Mouse (Mus musculus) myocyte (in vitro differentiated cells): ENCODE data around the gene Tbx4. TPM values are rescaled to one million over a fixed set of nuclear protein-coding genes. Genes with fewer than 3 reads are reported as not detected.

Source experiments
- H3K27me3 ChIP-seq: one replicate; pipeline ENCODE4 v1.6.1; 2011; ENCODE audit not compliant: control insufficient read depth, insufficient read depth, insufficient read length
- H3K36me3 ChIP-seq: one replicate; pipeline ENCODE4 v1.6.1; 2011; ENCODE audit not compliant: control insufficient read depth, insufficient read depth
- H3K4me2 ChIP-seq: one replicate; pipeline ENCODE4 v1.6.1; 2011; ENCODE audit warnings: low read depth, control low read depth
- H3K4me3 ChIP-seq: one replicate; pipeline ENCODE4 v1.5.1; 2011; ENCODE audit warnings: mild to moderate bottlenecking, control low read depth, moderate library complexity
- H3K79me2 ChIP-seq: one replicate; pipeline ENCODE4 v1.6.1; 2011; ENCODE audit not compliant: control insufficient read depth, insufficient read depth
- H3ac ChIP-seq: one replicate; pipeline ENCODE4 v1.6.1; 2011; ENCODE audit not compliant: control insufficient read depth, insufficient read length
- CEBPB ChIP-seq: IDR thresholded peaks from 2 replicates; pipeline ENCODE4 v1.6.1; 2011; ENCODE audit warnings: mild to moderate bottlenecking, moderate library complexity; ENCODE audit not compliant: poor library complexity, insufficient read depth, severe bottlenecking
- E2F4 ChIP-seq: IDR thresholded peaks from one replicate; pipeline ENCODE4 v1.6.1; 2011; ENCODE audit warnings: mild to moderate bottlenecking, control low read depth, moderate library complexity; ENCODE audit not compliant: insufficient read depth
- MAX ChIP-seq: IDR thresholded peaks from one replicate; pipeline ENCODE4 v1.6.1; 2011; ENCODE audit warnings: low read depth, mild to moderate bottlenecking, control low read depth
- MYOD1 ChIP-seq, 3 experiments: IDR thresholded peaks; one replicate each; pipeline ENCODE4 v1.6.1; 2011; ENCODE audit warnings: control low read depth in 2 of 3, low read depth in 2 of 3, mild to moderate bottlenecking in 2 of 3, moderate library complexity in 1 of 3; ENCODE audit not compliant: insufficient read length in 2 of 3, control insufficient read depth in 1 of 3
- MYOG ChIP-seq, 3 experiments: IDR thresholded peaks; one replicate each; pipeline ENCODE4 v1.6.1; 2011; ENCODE audit warnings: control low read depth in 2 of 3, low read depth in 2 of 3, mild to moderate bottlenecking in 2 of 3; ENCODE audit not compliant: insufficient read length in 2 of 3, control insufficient read depth in 1 of 3, insufficient read depth in 1 of 3
- POLR2A ChIP-seq: IDR thresholded peaks from one replicate; pipeline ENCODE4 v1.6.1; 2011; ENCODE audit warnings: low read depth, mild to moderate bottlenecking, control low read depth, moderate library complexity; ENCODE audit not compliant: insufficient read length
- POLR2AphosphoS2 ChIP-seq: IDR thresholded peaks from one replicate; pipeline ENCODE4 v1.6.1; 2011; ENCODE audit warnings: low read depth, control low read depth; ENCODE audit not compliant: insufficient read length
- REST ChIP-seq: IDR thresholded peaks from one replicate; pipeline ENCODE4 v1.6.1; 2011; ENCODE audit warnings: mild to moderate bottlenecking, control low read depth, moderate library complexity; ENCODE audit not compliant: insufficient read depth, insufficient read length
- SRF ChIP-seq: IDR thresholded peaks from one replicate; pipeline ENCODE4 v1.6.1; 2011; ENCODE audit warnings: low read depth; ENCODE audit not compliant: control insufficient read depth, insufficient read length
- TCF12 ChIP-seq: IDR thresholded peaks from one replicate; pipeline ENCODE4 v1.6.1; 2011; ENCODE audit warnings: mild to moderate bottlenecking, control low read depth; ENCODE audit not compliant: poor library complexity, insufficient read depth, severe bottlenecking
- TCF3 ChIP-seq: IDR thresholded peaks from one replicate; pipeline ENCODE4 v1.6.1; 2011; ENCODE audit warnings: low read depth, control low read depth; ENCODE audit not compliant: insufficient read length
- USF1 ChIP-seq: IDR thresholded peaks from one replicate; pipeline ENCODE4 v1.6.1; 2011; ENCODE audit warnings: low read depth, mild to moderate bottlenecking, control low read depth, moderate library complexity
- polyA plus RNA-seq: library from polyadenylated mRNA; unstranded; fragments of >200 nt; fragmentation: generic; extraction: Trizol; gene quantifications from one replicate; pipeline ENCODE4 v1.2.1, GENCODE M21; 2012; ENCODE audit warnings: missing spikeins

Tbx4 gene
- polyA plus RNA-seq, 1 experiment: 0.29 TPM

DNA sequence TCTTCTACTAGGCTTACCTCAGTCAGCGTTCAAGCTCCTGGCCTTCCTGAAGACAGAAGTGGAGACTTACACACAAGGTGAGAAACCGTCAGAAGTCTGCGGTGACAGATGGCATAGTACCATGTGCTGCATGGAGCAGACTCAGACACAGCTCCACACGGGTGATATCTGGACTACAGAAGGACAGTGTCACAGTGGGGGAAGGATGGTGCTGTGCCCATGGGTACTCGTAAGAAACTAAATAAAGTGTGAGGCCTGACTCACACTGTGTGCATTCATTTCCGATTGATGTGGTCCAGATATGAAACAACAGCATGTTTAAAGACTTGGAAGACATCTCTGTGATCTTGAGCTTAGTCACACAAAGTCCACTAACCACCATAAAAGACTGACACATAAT lies 43.4 kb downstream of the Tbx4 start:
- no peak overlapping the region for H3ac ChIP-seq

DNA sequence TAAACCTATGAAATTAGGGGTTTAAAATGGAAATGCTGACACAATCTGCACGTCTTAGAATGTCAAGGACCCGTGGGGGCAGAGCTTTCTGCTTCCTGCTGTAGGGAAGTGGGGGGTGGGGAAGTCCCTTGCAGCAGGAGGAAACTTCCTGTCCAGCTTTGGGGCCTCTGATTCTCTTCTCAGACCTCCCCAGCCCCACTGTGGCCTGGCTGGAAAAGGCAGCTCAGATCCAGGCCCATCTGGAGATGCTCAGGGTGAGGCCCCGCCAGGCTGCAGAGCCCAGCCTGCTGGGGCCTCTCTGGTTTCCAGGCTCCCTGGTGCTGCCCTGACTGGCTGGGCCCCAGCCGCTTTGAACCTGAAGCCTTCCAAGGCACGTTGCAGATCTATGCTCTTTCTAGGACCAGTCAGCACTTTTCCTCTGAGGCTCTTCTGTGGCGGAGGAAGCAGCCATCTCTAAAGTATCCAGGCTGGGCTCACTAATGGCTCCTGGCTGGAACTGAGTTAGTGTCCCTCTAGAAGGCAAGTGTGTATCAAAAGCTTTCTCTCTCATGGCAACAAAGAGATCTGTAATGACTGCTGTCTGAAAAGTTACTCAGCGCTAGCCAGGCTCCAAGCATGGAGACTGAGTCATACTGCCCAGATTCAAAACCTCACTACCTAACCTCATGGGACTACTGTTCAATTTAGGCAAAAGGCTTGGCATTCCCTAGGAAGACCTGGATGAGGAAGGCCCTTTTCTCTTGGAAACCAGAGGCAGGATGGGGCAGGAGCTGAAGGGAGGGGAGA lies 55.8 kb downstream of the Tbx4 start:
- no peak for TF ChIP-seq TCF12
- no peak for TF ChIP-seq MAX
- Histone ChIP-seq H3K27me3 (peaks cover 12% of the 10 kb centered on the region), H3K79me2 (no peaks in the 10 kb centered on the region), H3K4me3 (no peak overlapping the region), H3K4me2 (peak overlapping the region; percentile 24), H3K36me3 (no peaks in the 10 kb centered on the region), H3ac (no peak overlapping the region)

More for the DNA sequence above, 43.4 kb downstream of the Tbx4 start:
- Histone ChIP-seq H3K36me3 (no peaks in the 10 kb centered on the region), H3K27me3 (no peaks in the 10 kb centered on the region), H3K4me2 (no peak overlapping the region), H3K4me3 (no peak overlapping the region), H3K79me2 (no peaks in the 10 kb centered on the region)
- TF ChIP-seq POLR2AphosphoS2 (no peak), REST (no peak), TCF3 (no peak), MYOD1 (IDR thresholded peaks at IDR 0.05; ENCODE audit: control insufficient read depth in 1 of 3, insufficient read length in 2 of 3, low read depth in 2 of 3) (no peak), MAX (no peak), CEBPB (no peak), E2F4 (no peak), USF1 (no peak), MYOG (IDR thresholded peaks at IDR 0.05; ENCODE audit: control insufficient read depth in 1 of 3, insufficient read depth in 1 of 3, insufficient read length in 2 of 3, low read depth in 2 of 3) (no peak), SRF (no peak), TCF12 (no peak), POLR2A (no peak)

DNA sequence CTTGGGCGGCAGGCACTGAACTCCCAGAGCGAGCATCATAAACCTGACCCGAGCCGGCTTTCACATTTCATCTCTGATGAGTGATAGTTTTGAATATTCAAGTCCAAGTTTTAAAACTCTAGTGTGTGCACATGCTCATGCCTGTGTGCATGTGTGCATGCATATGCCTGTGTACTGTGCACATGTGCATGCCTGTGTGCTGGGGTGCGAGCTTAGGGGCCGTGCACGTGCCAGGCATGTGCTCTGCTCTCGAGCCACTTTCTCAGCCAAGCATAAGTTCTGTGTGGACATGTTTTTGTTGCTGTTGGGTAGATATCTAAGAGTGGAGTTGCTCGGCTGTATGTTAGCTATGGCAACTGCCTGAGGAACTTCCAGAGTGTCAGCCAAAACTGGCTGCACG lies 62.5 kb downstream of the Tbx4 start:
- H3K4me2 ChIP-seq: no peak overlapping the region
- H3ac ChIP-seq: no peak overlapping the region
- H3K36me3 ChIP-seq: no peaks in the 10 kb centered on the region
- peaks cover 12% of the 10 kb centered on the region for H3K27me3 ChIP-seq
- no peaks in the 10 kb centered on the region for H3K79me2 ChIP-seq
- H3K4me3 ChIP-seq: no peak overlapping the region
- TF ChIP-seq POLR2A (no peak), TCF3 (no peak), SRF (no peak), TCF12 (no peak)

DNA sequence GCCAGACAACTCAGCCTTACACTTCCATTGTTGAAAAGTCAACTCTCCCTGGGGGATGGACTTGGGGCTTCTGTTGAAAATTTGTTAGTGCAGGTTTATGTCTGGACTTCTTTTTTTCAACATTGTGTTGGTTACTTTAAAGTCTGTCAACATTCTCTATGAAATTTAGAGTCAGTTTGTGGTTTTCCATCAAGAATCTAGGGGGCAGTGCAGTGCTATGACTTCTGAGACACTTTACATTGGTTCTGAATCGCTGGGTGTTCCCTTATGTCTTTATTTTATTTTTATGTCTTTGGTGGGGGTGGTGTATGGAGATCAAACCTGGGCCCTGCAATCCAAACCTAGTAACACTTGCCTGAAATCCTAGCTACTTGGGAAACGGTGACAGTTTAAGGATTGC lies 63.5 kb downstream of the Tbx4 start:
- no peaks in the 10 kb centered on the region for H3K36me3 ChIP-seq
- H3ac ChIP-seq: no peak overlapping the region
- H3K4me2 ChIP-seq: no peak overlapping the region
- H3K4me3 ChIP-seq: no peak overlapping the region
- no peaks in the 10 kb centered on the region for H3K79me2 ChIP-seq
- peaks cover 12% of the 10 kb centered on the region for H3K27me3 ChIP-seq
- no peak for TF ChIP-seq TCF3

DNA sequence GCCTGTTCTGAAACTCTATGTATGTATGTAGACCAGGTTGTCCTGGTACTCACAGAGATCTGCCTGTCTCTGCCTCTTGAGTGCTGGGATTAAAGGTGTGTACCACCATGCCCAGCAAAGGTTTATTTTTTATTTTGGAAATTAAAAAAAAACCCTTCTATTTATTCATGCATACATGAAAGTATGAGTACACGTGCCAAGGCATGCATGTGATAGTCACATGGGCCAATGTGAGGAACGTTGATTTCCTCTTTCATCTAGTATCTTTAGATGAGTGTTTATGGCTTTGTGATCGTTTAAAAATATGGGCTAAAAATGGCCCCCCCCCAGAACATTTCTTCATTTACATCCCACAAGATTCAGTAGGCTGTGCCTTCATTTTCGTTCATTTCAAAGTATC lies 66.3 kb downstream of the Tbx4 start:
- no peaks in the 10 kb centered on the region for H3K27me3 ChIP-seq
- TF ChIP-seq USF1 (no peak), POLR2AphosphoS2 (no peak), POLR2A (no peak)
- H3K36me3 ChIP-seq: no peaks in the 10 kb centered on the region
- H3K4me3 ChIP-seq: no peak overlapping the region
- H3ac ChIP-seq: no peak overlapping the region
- no peaks in the 10 kb centered on the region for H3K79me2 ChIP-seq
- no peak overlapping the region for H3K4me2 ChIP-seq

DNA sequence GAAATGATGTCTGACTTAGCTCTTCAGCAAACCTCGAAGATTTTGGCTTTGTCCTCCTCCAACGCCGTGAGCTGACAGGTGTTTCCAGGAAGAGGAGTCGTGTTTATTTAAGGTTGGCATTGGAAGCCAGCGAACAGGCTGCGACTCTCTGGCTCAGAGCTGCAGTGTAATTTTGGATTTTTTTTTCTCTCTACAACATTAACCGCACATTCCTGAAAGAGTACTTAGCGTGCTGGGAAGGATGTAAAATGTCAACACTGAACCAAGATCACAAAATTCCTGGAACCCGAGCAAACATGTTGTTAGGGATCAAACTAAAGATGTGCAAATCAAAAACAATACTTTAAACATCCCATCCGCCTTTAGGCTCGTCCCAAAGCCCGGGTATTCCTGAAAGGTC lies 69.4 kb downstream of the Tbx4 start:
- no peak overlapping the region for H3K4me3 ChIP-seq
- no peaks in the 10 kb centered on the region for H3K79me2 ChIP-seq
- no peak for TF ChIP-seq USF1
- no peak for TF ChIP-seq MYOD1 (IDR thresholded peaks at IDR 0.05; ENCODE audit: control insufficient read depth in 1 of 3, insufficient read length in 2 of 3, low read depth in 2 of 3)
- no peak for TF ChIP-seq MAX
- no peak overlapping the region for H3ac ChIP-seq
- H3K36me3 ChIP-seq: no peaks in the 10 kb centered on the region
- no peaks in the 10 kb centered on the region for H3K27me3 ChIP-seq
- peak overlapping the region; percentile 39 for H3K4me2 ChIP-seq
